In genomic region chr17:12118561-12118925, GRCm38 (mm10) we compare ENCODE assay signal across 8 mouse cellular contexts. TPM values are rescaled to one million over a fixed set of nuclear protein-coding genes. Genes with fewer than 3 reads are reported as not detected.
DNase-seq lines count a peak whose midpoint lies in the region; ATAC-seq and TF ChIP-seq lines count a peak whose summit lies in the region.

Gene Agpat4 (plus strand): TSS chr17:12118704.

- peaks cover 8% of the 10 kb centered on the region for H3K4me1 ChIP-seq in cortical plate, adult 2 months (ENCODE audit: control insufficient read depth, insufficient read depth, low read length)
- peaks cover 16% of the 10 kb centered on the region for H3K4me1 ChIP-seq in heart, embryonic 16.5 days (ENCODE audit: control insufficient read depth, insufficient read depth, low read length)
- peaks cover 29% of the 10 kb centered on the region for H3K4me1 ChIP-seq in liver, embryonic 16.5 days (ENCODE audit: control insufficient read depth, low read depth, low read length)
- H3K4me1 ChIP-seq in neural tube, embryonic 13.5 days (replicated peaks): peaks cover 29% of the 10 kb centered on the region

- peak within 1 kb of the TSS; percentile 98 for H3K4me2 ChIP-seq in heart, embryonic 16.5 days (ENCODE audit: low read depth, low read length)
- peak within 1 kb of the TSS; percentile 98 for H3K4me2 ChIP-seq in liver, embryonic 16.5 days (ENCODE audit: low read depth, low read length)
- peak within 1 kb of the TSS; percentile 82 for H3K4me2 ChIP-seq in neural tube, embryonic 13.5 days

- 0% methylated on average over 13 of the region's 13 CpGs for WGBS in heart, embryonic 16.5 days
- 1% methylated on average over 13 of the region's 13 CpGs for WGBS in liver, embryonic 16.5 days (ENCODE audit: insufficient replicate concordance)
- 0% methylated on average over 13 of the region's 13 CpGs for WGBS in neural tube, embryonic 13.5 days

- TF ChIP-seq POLR2A in cortical plate, adult 2 months (IDR thresholded peaks at IDR 0.05; ENCODE audit: extremely low read depth, insufficient read depth, low read length): no peak

- no peaks in the 10 kb centered on the region for H3K36me3 ChIP-seq in heart, embryonic 16.5 days (ENCODE audit: control insufficient read depth, insufficient read depth)
- no peaks in the 10 kb centered on the region for H3K36me3 ChIP-seq in liver, embryonic 16.5 days (ENCODE audit: control insufficient read depth, insufficient read depth)
- 0 out of 2 replicates have a peak, but pooled peaks cover under 1% of the 10 kb centered on the region for H3K36me3 ChIP-seq in neural tube, embryonic 13.5 days

- no peak for TF ChIP-seq CTCF in cortical plate, adult 2 months (IDR thresholded peaks at IDR 0.05; ENCODE audit: extremely low read depth, insufficient read depth, low read length)

- H3K9ac ChIP-seq in heart, embryonic 16.5 days (ENCODE audit: low read length): peak within 1 kb of the TSS; percentile 64
- peak within 1 kb of the TSS; percentile 93 for H3K9ac ChIP-seq in liver, embryonic 16.5 days (ENCODE audit: low read depth, low read length)
- H3K9ac ChIP-seq in neural tube, embryonic 13.5 days: peak within 1 kb of the TSS; percentile 82

- no peaks in the 10 kb centered on the region for H3K9me3 ChIP-seq in heart, embryonic 16.5 days (replicated peaks; ENCODE audit: control insufficient read depth, low read length)
- peaks cover 3% of the 10 kb centered on the region; the same call in 1 of the 2 replicates for H3K9me3 ChIP-seq in liver, embryonic 16.5 days (replicated peaks; ENCODE audit: control insufficient read depth, low read length)
- no peaks in the 10 kb centered on the region for H3K9me3 ChIP-seq in neural tube, embryonic 13.5 days

- peak; percentile 65 for DNase-seq in R1 (ENCODE audit: low read depth, low spot score)
- peak; percentile 68 to 77 for DNase-seq in kidney, postnatal 4 days
- peak; percentile 19 for DNase-seq in urinary bladder, postnatal 25 days (ENCODE audit: low spot score)

- H3K4me3 ChIP-seq in cortical plate, adult 2 months (ENCODE audit: insufficient read depth, low read length): peak within 1 kb of the TSS; percentile 88
- peak within 1 kb of the TSS; percentile 61 for H3K4me3 ChIP-seq in heart, embryonic 16.5 days (ENCODE audit: low read length)
- peak within 1 kb of the TSS; percentile 81 for H3K4me3 ChIP-seq in liver, embryonic 16.5 days (ENCODE audit: low read depth, low read length)
- peak within 1 kb of the TSS; percentile 66 for H3K4me3 ChIP-seq in neural tube, embryonic 13.5 days

- H3K27ac ChIP-seq in cortical plate, adult 2 months (ENCODE audit: insufficient read depth, low read length): peak within 1 kb of the TSS; percentile 26; the same call in 1 of the 2 replicates
- H3K27ac ChIP-seq in heart, embryonic 16.5 days (ENCODE audit: low read length): peak within 1 kb of the TSS; percentile 80
- H3K27ac ChIP-seq in liver, embryonic 16.5 days (ENCODE audit: low read length): peak within 1 kb of the TSS; percentile 93
- peak within 1 kb of the TSS; percentile 91 for H3K27ac ChIP-seq in neural tube, embryonic 13.5 days (replicated peaks)

- H3K27me3 ChIP-seq in heart, embryonic 16.5 days (ENCODE audit: control insufficient read depth, insufficient read depth, low read length): no peaks in the 10 kb centered on the region
- no peaks in the 10 kb centered on the region for H3K27me3 ChIP-seq in liver, embryonic 16.5 days (ENCODE audit: control insufficient read depth, insufficient read depth, low read depth, low read length)
- H3K27me3 ChIP-seq in neural tube, embryonic 13.5 days: no peaks in the 10 kb centered on the region

- peak; percentile 13 for ATAC-seq in CD4-positive, CD25-positive, alpha-beta regulatory T cell, adult 4 months
- ATAC-seq in heart, embryonic 16.5 days (replicated peaks; ENCODE audit: extremely low read depth, insufficient read depth, low FRiP score): peak; percentile 60
- peak; percentile 58 for ATAC-seq in liver, embryonic 16.5 days (ENCODE audit: low read depth)
- peak; percentile 75 for ATAC-seq in neural tube, embryonic 13.5 days (ENCODE audit: low read depth)

RNA-seq across cellular contexts. Expression of gene Agpat4, which starts in this region (rescaled TPM):
- 10 to 100 TPM; 15.8 to 18.2 TPM for polyA plus RNA-seq in CD4-positive, CD25-positive, alpha-beta regulatory T cell, adult 4 months (2017; shearing (Covaris generic))
- 53.2 and 56.1 TPM in 2 replicates for polyA plus RNA-seq in cortical plate, adult 2 months (2012; rRNA removed)
- 15.3 and 16.8 TPM in 2 replicates for polyA plus RNA-seq in heart, embryonic 16.5 days (2015; fragmentation: Nextera tagmentation; extraction: Ambion mirVana)
- 27.2 and 27.8 TPM in 2 replicates for polyA plus RNA-seq in liver, embryonic 16.5 days (2015; fragmentation: Nextera tagmentation; extraction: Ambion mirVana)
- polyA plus RNA-seq in neural tube, embryonic 13.5 days (2015; fragmentation: Nextera tagmentation; extraction: Ambion mirVana): 41.8 and 49.4 TPM in 2 replicates

Comparison
In these comparisons a context has a peak if more than half of its experiments do, and no peak if none do; other contexts are left out.
1. Peak in every context shown above with its lines: DNase-seq, ATAC-seq, H3K4me3 ChIP-seq and H3K27ac ChIP-seq.
2. ATAC-seq: peak in every context shown above with its lines; median percentile 75 in neural tube, embryonic 13.5 days; 60 in heart, embryonic 16.5 days; 58 in liver, embryonic 16.5 days; 13 in CD4-positive, CD25-positive, alpha-beta regulatory T cell, adult 4 months.
3. DNase-seq: peak in every context shown above with its lines; median percentile 72 in kidney, postnatal 4 days; 65 in R1; 19 in urinary bladder, postnatal 25 days.
4. H3K27ac ChIP-seq: peak in every context shown above with its lines; median percentile 93 in liver, embryonic 16.5 days; 91 in neural tube, embryonic 13.5 days; 80 in heart, embryonic 16.5 days; 26 in cortical plate, adult 2 months.